Comparison of ENCODE assay signal across 9 mouse cellular contexts in the genomic region with DNA sequence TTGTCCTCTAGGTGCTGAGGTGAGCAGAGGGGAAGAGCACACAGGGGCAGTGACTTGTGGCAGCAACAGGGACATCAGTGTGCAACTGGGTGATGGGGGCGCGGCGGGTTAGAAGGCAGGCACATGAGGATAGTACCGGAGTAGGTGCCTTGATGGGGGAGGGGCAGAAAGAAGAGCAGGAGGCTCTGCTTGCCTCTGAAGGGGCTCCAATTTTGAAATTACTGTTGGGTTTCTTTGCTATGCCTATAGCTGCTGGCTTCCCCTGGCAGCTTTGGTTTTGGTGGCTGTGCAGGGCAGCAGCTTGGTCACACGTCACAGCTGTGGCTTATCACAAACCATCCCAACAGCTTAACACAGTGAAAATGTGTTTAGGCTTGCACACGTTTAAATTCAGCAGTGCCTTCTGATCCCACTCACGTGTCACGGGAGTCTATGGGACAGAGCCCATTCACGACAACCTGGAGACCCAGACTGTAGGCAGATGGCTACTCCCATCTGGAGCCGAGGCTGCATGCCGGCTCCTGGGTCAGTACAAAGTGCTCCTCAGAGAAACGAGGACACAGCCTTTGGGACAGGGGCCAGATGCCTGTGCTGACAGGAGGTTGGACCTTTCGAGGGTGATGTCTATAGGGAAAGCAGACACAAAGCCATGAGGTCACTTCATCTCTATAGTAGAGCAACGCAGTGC. TPM values are rescaled to one million over a fixed set of nuclear protein-coding genes. Genes with fewer than 3 reads are reported as not detected.
DNase-seq lines count a peak whose midpoint lies in the region; ATAC-seq and TF ChIP-seq lines count a peak whose summit lies in the region.
"Had no signal": no experiment of that assay in that cellular context is flagged by ENCODE, and none has a peak within 500 bp of the region (broad histone marks: within the 10 kb centered on the region; RNA-seq: fewer than 3 reads in every experiment).

No protein-coding gene starts in this region.

- no peaks in the 10 kb centered on the region for H3K4me1 ChIP-seq in forebrain, embryonic 11.5 days (replicated peaks; ENCODE audit: control insufficient read depth, insufficient read depth, low read length)
- H3K4me1 ChIP-seq in forebrain, embryonic 10.5 days: peaks cover 15% of the 10 kb centered on the region
- H3K4me1 ChIP-seq in megakaryocyte, embryonic 14.5 days: peaks cover 44% of the 10 kb centered on the region
- peaks cover 7% of the 10 kb centered on the region; the same call in 1 of the 2 replicates for H3K4me1 ChIP-seq in forebrain, postnatal 0 days (ENCODE audit: insufficient read depth)

- H3K9ac ChIP-seq in forebrain, embryonic 11.5 days (ENCODE audit: low read length): no peak overlapping the region
- no peak overlapping the region for H3K9ac ChIP-seq in forebrain, postnatal 0 days

- 83% methylated on average over 14 of the region's 14 CpGs for WGBS in forebrain, embryonic 11.5 days
- 89% methylated on average over 14 of the region's 14 CpGs for WGBS in forebrain, embryonic 10.5 days
- 60% methylated on average over 14 of the region's 14 CpGs for WGBS in forebrain, postnatal 0 days

- no peak overlapping the region for H3K4me2 ChIP-seq in forebrain, embryonic 11.5 days (ENCODE audit: low read depth, low read length, severe bottlenecking)
- no peak overlapping the region for H3K4me2 ChIP-seq in forebrain, postnatal 0 days (ENCODE audit: low read depth)

- peak; percentile 40; the same call in 1 of the 2 replicates for ATAC-seq in forebrain, embryonic 11.5 days (replicated peaks; ENCODE audit: low FRiP score)
- ATAC-seq in megakaryocyte, adult 5-6 weeks (ENCODE audit: poor library complexity, severe bottlenecking): no peak
- ATAC-seq in forebrain, postnatal 0 days: peak; percentile 47

- peaks cover 7% of the 10 kb centered on the region; the same call in 1 of the 2 replicates for H3K36me3 ChIP-seq in forebrain, embryonic 11.5 days (ENCODE audit: control insufficient read depth, insufficient read depth, low read length)
- H3K36me3 ChIP-seq in forebrain, embryonic 10.5 days (replicated peaks): peaks cover 94% of the 10 kb centered on the region
- H3K36me3 ChIP-seq in megakaryocyte, embryonic 14.5 days (replicated peaks; ENCODE audit: low read length): no peaks in the 10 kb centered on the region
- peaks cover 61% of the 10 kb centered on the region for H3K36me3 ChIP-seq in forebrain, postnatal 0 days (ENCODE audit: insufficient read depth)

- no peaks in the 10 kb centered on the region for H3K27me3 ChIP-seq in forebrain, embryonic 11.5 days (ENCODE audit: control insufficient read depth, insufficient read depth, low read length)
- H3K27me3 ChIP-seq in forebrain, embryonic 10.5 days (ENCODE audit: poor library complexity, severe bottlenecking): no peaks in the 10 kb centered on the region
- peaks cover 26% of the 10 kb centered on the region for H3K27me3 ChIP-seq in megakaryocyte, embryonic 14.5 days (replicated peaks)
- H3K27me3 ChIP-seq in forebrain, postnatal 0 days (ENCODE audit: insufficient read depth, low read length): no peaks in the 10 kb centered on the region

- no peak for TF ChIP-seq CTCF in forebrain, postnatal 0 days (IDR thresholded peaks at IDR 0.05; ENCODE audit: low read depth)

- no peak overlapping the region for H3K27ac ChIP-seq in forebrain, embryonic 11.5 days (ENCODE audit: low read depth, low read length)
- H3K27ac ChIP-seq in forebrain, embryonic 10.5 days: no peak overlapping the region
- H3K27ac ChIP-seq in forebrain, postnatal 0 days (ENCODE audit: low read depth, low read length): no peak overlapping the region

- no peak for DNase-seq in forebrain, embryonic 11.5 days (ENCODE audit: low spot score)
- DNase-seq in forebrain, embryonic 10.5 days (ENCODE audit: extremely low spot score, low spot score): no peak
- DNase-seq in forebrain, postnatal 0 days: no peak
- DNase-seq in retina, embryonic 14.5 days (ENCODE audit: low spot score): peak; percentile 22
- no peak for DNase-seq in spleen, adult 18-20 months
- DNase-seq in lung, postnatal 14 days: no peak
- DNase-seq: lung, postnatal 4 days had no signal

- H3K4me3 ChIP-seq in forebrain, embryonic 11.5 days (ENCODE audit: low read depth, low read length): no peak overlapping the region
- no peak overlapping the region for H3K4me3 ChIP-seq in forebrain, embryonic 10.5 days
- peak overlapping the region; percentile 35 for H3K4me3 ChIP-seq in megakaryocyte, embryonic 14.5 days (replicated peaks)
- H3K4me3 ChIP-seq in forebrain, postnatal 0 days (ENCODE audit: low read depth, low read length): no peak overlapping the region

- no peaks in the 10 kb centered on the region for H3K9me3 ChIP-seq in forebrain, embryonic 11.5 days (ENCODE audit: control insufficient read depth, low read length)
- H3K9me3 ChIP-seq in forebrain, embryonic 10.5 days: no peaks in the 10 kb centered on the region
- H3K9me3 ChIP-seq in megakaryocyte, embryonic 14.5 days: no peaks in the 10 kb centered on the region
- H3K9me3 ChIP-seq in forebrain, postnatal 0 days (ENCODE audit: low read length): no peaks in the 10 kb centered on the region

RNA-seq across cellular contexts. Expression of gene Lypd6b, which starts 42.2 kb away (rescaled TPM):
- 0.92 and 2.4 TPM in 2 replicates for polyA plus RNA-seq in forebrain, embryonic 11.5 days (2014; fragmentation: Nextera tagmentation; extraction: Ambion mirVana)
- 1.5 and 1.7 TPM in 2 replicates for polyA plus RNA-seq in forebrain, embryonic 10.5 days (2016; fragmentation: Nextera tagmentation; extraction: Ambion mirVana)
- polyA plus RNA-seq in megakaryocyte, embryonic 14.5 days (2012; ENCODE audit: insufficient read depth, low replicate concordance): not detected in 2 replicates
- total RNA-seq in megakaryocyte, adult 5-6 weeks (2015): 0.09 and 0.27 TPM in 2 replicates
- total RNA-seq in megakaryocyte, adult 5-6 weeks (2017): 0.20 and 0.26 TPM in 2 replicates
- total RNA-seq in forebrain, postnatal 0 days (2014; rRNA removed): 18.6 and 23.3 TPM in 2 replicates
- 18.0 and 22.2 TPM in 2 replicates for polyA plus RNA-seq in forebrain, postnatal 0 days (2015; fragmentation: Nextera tagmentation; extraction: Ambion mirVana)
